Comparison of ENCODE assay signal across 18 mouse cellular contexts in the genomic region with DNA sequence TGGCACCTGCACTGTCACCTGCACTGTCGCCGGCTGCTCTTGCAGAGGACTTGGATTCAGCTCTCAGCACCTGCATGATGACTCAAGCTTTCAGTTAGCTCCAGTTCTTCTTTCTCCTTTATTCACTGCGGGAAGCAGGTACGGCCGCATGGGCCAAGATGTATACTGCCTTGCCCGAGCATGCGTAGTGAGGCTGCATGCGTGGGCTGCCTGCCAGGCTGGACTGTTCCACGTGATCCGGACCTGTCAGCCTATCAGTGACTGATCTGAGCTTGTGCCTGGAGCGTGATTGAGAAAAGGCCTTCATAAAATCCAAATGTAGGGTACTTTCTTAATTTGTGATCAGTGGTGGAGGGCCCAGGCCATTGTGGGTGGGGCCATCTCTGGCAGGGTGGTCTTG.
DNase-seq lines count a peak whose midpoint lies in the region; ATAC-seq and TF ChIP-seq lines count a peak whose summit lies in the region.
"Had no signal": no experiment of that assay in that cellular context is flagged by ENCODE, and none has a peak within 500 bp of the region (broad histone marks: within the 10 kb centered on the region; RNA-seq: fewer than 3 reads in every experiment).

No protein-coding gene starts in this region.

- 38% methylated on average over 11 of the region's 11 CpGs for WGBS in cerebellum, adult 2 months
- 83% methylated on average over 11 of the region's 11 CpGs for WGBS in kidney, adult 2 months
- WGBS in forebrain, embryonic 15.5 days = 58% methylated on average over 11 of the region's 11 CpGs

- H3K36me3 ChIP-seq in kidney, adult 2 months (ENCODE audit: control insufficient read depth, insufficient read depth, low read length) = no peaks in the 10 kb centered on the region
- no peaks in the 10 kb centered on the region for H3K36me3 ChIP-seq in ES-Bruce4 (ENCODE audit: control insufficient read depth, insufficient read depth, low read length, poor library complexity, severe bottlenecking)
- no peaks in the 10 kb centered on the region for H3K36me3 ChIP-seq in forebrain, embryonic 15.5 days
- H3K36me3 ChIP-seq: limb, embryonic 12.5 days; neural tube, embryonic 15.5 days had no signal

- H3K27ac ChIP-seq in cerebellum, adult 2 months (ENCODE audit: insufficient read depth, low read length) = no peak overlapping the region
- no peak overlapping the region for H3K27ac ChIP-seq in kidney, adult 2 months (ENCODE audit: insufficient read depth, low read depth, low read length)
- H3K27ac ChIP-seq in ES-Bruce4 (ENCODE audit: insufficient read depth, low read length) = no peak overlapping the region
- peak overlapping the region; percentile 80 for H3K27ac ChIP-seq in forebrain, embryonic 15.5 days (replicated peaks)
- H3K27ac ChIP-seq: limb, embryonic 12.5 days; neural tube, embryonic 15.5 days had no signal

- no peak overlapping the region for H3K4me3 ChIP-seq in cerebellum, adult 2 months (replicated peaks; ENCODE audit: insufficient read depth, low read depth, low read length)
- no peak overlapping the region for H3K4me3 ChIP-seq in kidney, adult 2 months (ENCODE audit: insufficient read depth, low read depth, low read length)
- H3K4me3 ChIP-seq in ES-Bruce4 (ENCODE audit: low read depth, low read length) = peak overlapping the region; percentile 35; the same call in 1 of the 2 replicates
- H3K4me3 ChIP-seq in forebrain, embryonic 15.5 days = no peak overlapping the region
- H3K4me3 ChIP-seq: limb, embryonic 12.5 days; neural tube, embryonic 15.5 days had no signal

- peaks cover 4% of the 10 kb centered on the region for H3K4me1 ChIP-seq in cerebellum, adult 2 months (ENCODE audit: control insufficient read depth, insufficient read depth, low read length)
- peaks cover 4% of the 10 kb centered on the region; the same call in 1 of the 2 replicates for H3K4me1 ChIP-seq in kidney, adult 2 months (ENCODE audit: control insufficient read depth, insufficient read depth, low read length)
- H3K4me1 ChIP-seq in ES-Bruce4 (ENCODE audit: control insufficient read depth, insufficient read depth, low read length) = peaks cover 18% of the 10 kb centered on the region
- H3K4me1 ChIP-seq in forebrain, embryonic 15.5 days = peaks cover 39% of the 10 kb centered on the region

- peak; percentile 62; the same call in 1 of the 2 replicates for TF ChIP-seq EP300 in ES-Bruce4 (IDR thresholded peaks at IDR 0.05; ENCODE audit: insufficient read depth, low read depth, low read length)

- no peak for TF ChIP-seq POLR2A in cerebellum, adult 2 months (IDR thresholded peaks at IDR 0.05; ENCODE audit: borderline replicate concordance, insufficient read depth, low read length)
- TF ChIP-seq POLR2A in kidney, adult 2 months (IDR thresholded peaks at IDR 0.05; ENCODE audit: low read depth, low read length) = no peak
- TF ChIP-seq POLR2A in ES-Bruce4 (IDR thresholded peaks at IDR 0.05; ENCODE audit: insufficient read depth, low read length) = no peak

- no peak for TF ChIP-seq CTCF in cerebellum, adult 2 months (IDR thresholded peaks at IDR 0.05; ENCODE audit: borderline replicate concordance, insufficient read depth, low read depth, low read length)
- no peak for TF ChIP-seq CTCF in kidney, adult 2 months (conservative IDR thresholded peaks at IDR 0.05; ENCODE audit: insufficient read depth, insufficient read length, low read depth, low read length)
- no peak for TF ChIP-seq CTCF in ES-Bruce4 (IDR thresholded peaks at IDR 0.05; ENCODE audit: low read depth, low read length)

- peak; percentile 27 for DNase-seq in cerebellum, adult 9-11 months
- DNase-seq in cerebellum, adult 2 months = no peak
- peak; percentile 2 for DNase-seq in kidney, adult 2 months
- no peak for DNase-seq in kidney, adult 8-10 months
- DNase-seq in gastrocnemius, postnatal 25 days = no peak
- DNase-seq in gastrocnemius, adult 18-20 months (ENCODE audit: low spot score) = no peak
- DNase-seq: adrenal gland, adult 8-10 months; heart, adult 18-20 months; kidney, adult 18-20 months; lung, postnatal 4 days; spleen, adult 18-20 months; thymus, postnatal 14 days had no signal

- peak overlapping the region; percentile 21; the same call in 1 of the 2 replicates for H3K4me2 ChIP-seq in forebrain, embryonic 15.5 days (replicated peaks)
- H3K4me2 ChIP-seq: limb, embryonic 12.5 days; midbrain, embryonic 11.5 days; neural tube, embryonic 15.5 days had no signal

- no peak; the same call in 1 of the 2 replicates for ATAC-seq in forebrain, embryonic 15.5 days (replicated peaks)

- H3K9me3 ChIP-seq in ES-Bruce4 (replicated peaks; ENCODE audit: control insufficient read depth, insufficient read depth, low read length, poor library complexity, severe bottlenecking) = no peaks in the 10 kb centered on the region
- no peaks in the 10 kb centered on the region for H3K9me3 ChIP-seq in forebrain, embryonic 15.5 days
- H3K9me3 ChIP-seq: limb, embryonic 12.5 days; neural tube, embryonic 15.5 days had no signal

- no peak overlapping the region for H3K9ac ChIP-seq in ES-Bruce4 (ENCODE audit: low read depth, poor library complexity, severe bottlenecking)
- H3K9ac ChIP-seq in forebrain, embryonic 15.5 days (replicated peaks) = no peak overlapping the region
- H3K9ac ChIP-seq: limb, embryonic 12.5 days; neural tube, embryonic 15.5 days had no signal

- H3K27me3 ChIP-seq in cerebellum, adult 2 months (ENCODE audit: control insufficient read depth, insufficient read depth, low read length) = no peaks in the 10 kb centered on the region
- no peaks in the 10 kb centered on the region for H3K27me3 ChIP-seq in kidney, adult 2 months (replicated peaks; ENCODE audit: control insufficient read depth, insufficient read depth, low read length)
- no peaks in the 10 kb centered on the region for H3K27me3 ChIP-seq in ES-Bruce4 (ENCODE audit: control insufficient read depth, insufficient read depth, low read length, poor library complexity, severe bottlenecking)
- H3K27me3 ChIP-seq in forebrain, embryonic 15.5 days = no peaks in the 10 kb centered on the region
- H3K27me3 ChIP-seq: CH12.LX; limb, embryonic 12.5 days; neural tube, embryonic 15.5 days had no signal

Comparison
In these comparisons a context has a peak if more than half of its experiments do, and no peak if none do; other contexts are left out.
1. DNase-seq: peak in cerebellum, adult 9-11 months (single experiment) and kidney, adult 2 months (single experiment); none in cerebellum, adult 2 months (0 of 2), kidney, adult 8-10 months (0 of 2), gastrocnemius, postnatal 25 days (single experiment) and gastrocnemius, adult 18-20 months (single experiment).